Comparison of ENCODE assay signal across 12 mouse cellular contexts in genomic region chr5:42919328-42919727, GRCm38 (mm10).
DNase-seq lines count a peak whose midpoint lies in the region; ATAC-seq and TF ChIP-seq lines count a peak whose summit lies in the region.
"Had no signal": no experiment of that assay in that cellular context is flagged by ENCODE, and none has a peak within 500 bp of the region (broad histone marks: within the 10 kb centered on the region; RNA-seq: fewer than 3 reads in every experiment).

No protein-coding gene starts in this region.

- H3K9me3 ChIP-seq in midbrain, postnatal 0 days (ENCODE audit: low read length): no peaks in the 10 kb centered on the region
- H3K9me3 ChIP-seq in midbrain, embryonic 10.5 days (replicated peaks): no peaks in the 10 kb centered on the region
- H3K9me3 ChIP-seq in forebrain, embryonic 11.5 days (ENCODE audit: control insufficient read depth, low read length): no peaks in the 10 kb centered on the region
- H3K9me3 ChIP-seq: forebrain, embryonic 10.5 days; limb, embryonic 15.5 days had no signal

- 77% methylated on average over 3 of the region's 3 CpGs for WGBS in midbrain, postnatal 0 days
- 94% methylated on average over 3 of the region's 3 CpGs for WGBS in midbrain, embryonic 10.5 days
- WGBS in forebrain, embryonic 11.5 days: 81% methylated on average over 3 of the region's 3 CpGs

- no peak for ATAC-seq in midbrain, postnatal 0 days (ENCODE audit: low FRiP score)
- ATAC-seq in forebrain, embryonic 11.5 days (replicated peaks; ENCODE audit: low FRiP score): no peak
- ATAC-seq: lung, postnatal 0 days had no signal

- H3K4me2 ChIP-seq in midbrain, postnatal 0 days (ENCODE audit: low read depth, low read length, poor library complexity, severe bottlenecking): no peak overlapping the region
- H3K4me2 ChIP-seq in forebrain, embryonic 11.5 days (ENCODE audit: low read depth, low read length, severe bottlenecking): no peak overlapping the region
- H3K4me2 ChIP-seq: limb, embryonic 15.5 days had no signal

- no peak overlapping the region for H3K27ac ChIP-seq in midbrain, postnatal 0 days (ENCODE audit: low read depth, low read length)
- no peak overlapping the region for H3K27ac ChIP-seq in midbrain, embryonic 10.5 days (replicated peaks)
- no peak overlapping the region for H3K27ac ChIP-seq in forebrain, embryonic 11.5 days (ENCODE audit: low read depth, low read length)
- H3K27ac ChIP-seq: forebrain, embryonic 10.5 days; limb, embryonic 15.5 days had no signal

- no peak overlapping the region for H3K4me3 ChIP-seq in midbrain, postnatal 0 days (ENCODE audit: low read depth, low read length)
- H3K4me3 ChIP-seq in midbrain, embryonic 10.5 days: no peak overlapping the region
- no peak overlapping the region for H3K4me3 ChIP-seq in forebrain, embryonic 11.5 days (ENCODE audit: low read depth, low read length)
- H3K4me3 ChIP-seq: forebrain, embryonic 10.5 days; limb, embryonic 15.5 days had no signal

- H3K4me1 ChIP-seq in midbrain, postnatal 0 days (ENCODE audit: insufficient read depth, low read length): no peaks in the 10 kb centered on the region
- no peaks in the 10 kb centered on the region for H3K4me1 ChIP-seq in midbrain, embryonic 10.5 days
- H3K4me1 ChIP-seq in forebrain, embryonic 11.5 days (replicated peaks; ENCODE audit: control insufficient read depth, insufficient read depth, low read length): no peaks in the 10 kb centered on the region
- H3K4me1 ChIP-seq: forebrain, embryonic 10.5 days; limb, embryonic 15.5 days had no signal

- no peak for TF ChIP-seq CTCF in midbrain, postnatal 0 days (IDR thresholded peaks at IDR 0.05)
- no peak for TF ChIP-seq CTCF in brain, embryonic 14.5 days (IDR thresholded peaks at IDR 0.05; ENCODE audit: borderline replicate concordance, extremely low read depth, insufficient read depth, insufficient read length)

- TF ChIP-seq POLR2A in brain, embryonic 14.5 days (IDR thresholded peaks at IDR 0.05; ENCODE audit: borderline replicate concordance, extremely low read depth, insufficient read depth, insufficient read length, poor library complexity, severe bottlenecking): no peak

- no peaks in the 10 kb centered on the region for H3K36me3 ChIP-seq in midbrain, postnatal 0 days (ENCODE audit: insufficient read depth, low read length)
- no peaks in the 10 kb centered on the region for H3K36me3 ChIP-seq in midbrain, embryonic 10.5 days
- H3K36me3 ChIP-seq in forebrain, embryonic 11.5 days (ENCODE audit: control insufficient read depth, insufficient read depth, low read length): no peaks in the 10 kb centered on the region
- H3K36me3 ChIP-seq: forebrain, embryonic 10.5 days; limb, embryonic 15.5 days had no signal

- peak; percentile 3 to 29 for DNase-seq in heart, adult 18-20 months
- DNase-seq in heart, adult 11 months: no peak
- DNase-seq in midbrain, postnatal 0 days (ENCODE audit: low spot score): peak; percentile 59
- DNase-seq in midbrain, embryonic 10.5 days (ENCODE audit: low spot score): no peak
- peak; percentile 56 for DNase-seq in brain, embryonic 14.5 days (ENCODE audit: low read depth)
- DNase-seq in cerebellum, postnatal 25 days: peak; percentile 85 to 89
- DNase-seq in kidney, adult 9 months: no peak
- no peak for DNase-seq in forebrain, embryonic 11.5 days (ENCODE audit: low spot score)
- DNase-seq: kidney, postnatal 14 days had no signal

- no peak overlapping the region for H3K9ac ChIP-seq in midbrain, postnatal 0 days (replicated peaks; ENCODE audit: low read length, poor library complexity, severe bottlenecking)
- H3K9ac ChIP-seq in forebrain, embryonic 11.5 days (ENCODE audit: low read length): no peak overlapping the region
- H3K9ac ChIP-seq: limb, embryonic 15.5 days had no signal

- no peaks in the 10 kb centered on the region for H3K27me3 ChIP-seq in midbrain, postnatal 0 days (ENCODE audit: insufficient read depth, low read length)
- H3K27me3 ChIP-seq in midbrain, embryonic 10.5 days (ENCODE audit: low read depth, poor library complexity, severe bottlenecking): no peaks in the 10 kb centered on the region
- H3K27me3 ChIP-seq in forebrain, embryonic 11.5 days (ENCODE audit: control insufficient read depth, insufficient read depth, low read length): no peaks in the 10 kb centered on the region
- H3K27me3 ChIP-seq: limb, embryonic 15.5 days had no signal

Comparison
In these comparisons a context has a peak if more than half of its experiments do, and no peak if none do; other contexts are left out.
1. DNase-seq: peak in heart, adult 18-20 months (2 of 2), midbrain, postnatal 0 days (single experiment), brain, embryonic 14.5 days (single experiment) and cerebellum, postnatal 25 days (2 of 2); none in heart, adult 11 months (single experiment), midbrain, embryonic 10.5 days (single experiment), kidney, adult 9 months (single experiment) and forebrain, embryonic 11.5 days (single experiment).